Mouse (Mus musculus) left cerebral cortex, postnatal 25 days (tissue): ENCODE data around the gene Triobp. TPM values are rescaled to one million over a fixed set of nuclear protein-coding genes. Genes with fewer than 3 reads are reported as not detected.
"Not testable (repeated sequence)": the region's sequence is repeated elsewhere in the genome, so short reads cannot be mapped to it uniquely, and the experiment has no call there.

Source experiments
- DNase-seq, 2 experiments: peaks; one replicate each; pipeline ENCODE4 v3.0.0; 2022; ENCODE audit warnings: low spot score in 2 of 2, mixed read lengths in 1 of 2
- intact Hi-C: fragments of 180-260 bp; cut with DNase I; formaldehyde crosslinking; loops from one replicate; pipeline ENCODE4 v1.15.1; 2025
- total RNA-seq, 2 experiments: library from RNA; stranded (reverse); gene quantifications; 2 replicates each; pipeline ENCODE4 v1.2.3; 2021

Gene Triobp
- total RNA-seq, 2 experiments from 2014 or later: 16.4 to 16.8 TPM

DNA sequence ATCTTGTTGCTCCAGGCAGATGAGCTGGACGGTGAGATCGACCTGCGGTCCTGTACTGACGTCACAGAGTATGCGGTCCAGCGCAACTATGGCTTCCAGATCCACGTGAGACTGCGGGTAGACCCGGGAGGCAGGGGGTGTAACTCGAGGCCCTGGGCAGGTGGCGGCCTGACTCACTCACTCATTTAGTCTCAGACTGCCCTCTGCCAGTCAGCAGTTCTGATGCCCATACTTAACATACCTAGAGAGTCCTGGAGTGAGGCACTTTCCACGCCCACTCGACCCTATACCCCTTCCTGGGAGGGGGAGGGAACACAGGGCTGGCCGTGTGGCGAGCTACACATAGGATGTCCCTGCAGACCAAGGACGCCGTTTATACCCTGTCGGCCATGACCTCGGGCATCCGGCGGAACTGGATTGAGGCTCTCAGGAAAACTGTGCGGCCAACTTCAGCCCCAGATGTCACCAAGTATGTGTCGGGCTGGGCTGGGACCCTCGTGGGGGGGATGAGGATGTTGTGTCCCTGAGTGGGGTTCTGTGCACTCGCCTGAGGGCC, 43.5 kb downstream of the Triobp start:
- no peak for DNase-seq
- intact Hi-C loops: no loop called here

DNA sequence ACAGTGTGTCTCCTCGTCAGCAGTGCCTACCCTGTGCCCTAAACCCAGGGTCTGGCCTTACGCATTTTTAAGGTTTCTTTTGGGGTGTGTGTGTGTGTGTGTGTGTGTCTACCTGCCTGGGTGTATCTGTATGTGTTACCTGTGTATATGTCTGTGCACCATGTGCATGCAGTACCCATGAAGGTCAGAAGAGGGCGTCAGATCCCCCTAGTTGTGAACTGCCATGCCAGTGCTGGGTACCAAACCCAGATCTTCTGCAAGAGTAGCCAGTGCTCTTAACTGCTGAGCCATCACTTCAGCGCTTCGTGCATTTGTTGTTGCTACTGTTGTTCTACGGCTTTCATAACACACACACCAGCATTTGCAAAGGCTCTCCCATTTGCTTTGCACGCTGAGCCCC, 44.7 kb downstream of the Triobp start:
- DNase-seq: no peak
- intact Hi-C loops: no loop called here

DNA sequence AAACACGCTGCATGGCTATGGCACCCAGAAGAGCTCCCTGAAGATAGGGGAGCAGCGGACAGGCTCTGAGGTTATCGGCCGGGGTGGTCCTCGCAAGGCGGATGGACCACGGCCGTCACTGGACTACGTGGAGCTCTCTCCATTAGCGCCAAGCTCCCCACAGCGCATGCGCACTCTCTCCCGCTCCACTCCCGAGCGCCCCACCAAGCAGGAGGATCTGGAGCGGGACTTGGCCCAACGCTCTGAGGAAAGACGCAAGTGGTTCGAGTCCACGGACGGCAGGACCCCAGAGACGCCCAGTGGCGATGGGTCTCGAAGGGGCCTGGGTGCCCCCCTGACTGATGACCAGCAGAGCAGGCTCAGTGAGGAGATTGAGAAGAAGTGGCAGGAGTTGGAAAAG, 45.4 kb downstream of the Triobp start:
- intact Hi-C loops: no loop called here

DNA sequence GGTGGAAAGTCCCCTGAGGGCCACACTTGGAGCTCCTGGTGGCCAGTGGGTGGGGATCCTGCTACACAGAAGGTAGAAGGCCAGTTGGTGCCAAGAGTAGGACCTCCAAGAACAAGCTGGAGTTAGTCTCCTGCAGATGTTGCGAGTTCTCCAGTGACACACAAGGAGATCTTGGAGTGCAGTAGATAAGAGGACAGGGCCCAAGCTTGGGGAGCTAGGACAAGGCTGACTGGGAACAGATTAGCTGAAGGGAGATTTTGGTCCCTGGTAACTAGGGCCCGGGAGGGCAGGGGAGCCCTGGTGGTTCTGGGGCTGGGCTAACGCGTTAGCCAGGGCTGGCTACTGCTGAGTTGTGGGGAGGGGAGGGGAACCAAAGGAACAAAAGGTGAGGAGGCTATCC, 48.4 kb downstream of the Triobp start:
- DNase-seq: no peak
- intact Hi-C loops: no loop called here

More for the DNA sequence above, 45.4 kb downstream of the Triobp start:
- no peak for DNase-seq

DNA sequence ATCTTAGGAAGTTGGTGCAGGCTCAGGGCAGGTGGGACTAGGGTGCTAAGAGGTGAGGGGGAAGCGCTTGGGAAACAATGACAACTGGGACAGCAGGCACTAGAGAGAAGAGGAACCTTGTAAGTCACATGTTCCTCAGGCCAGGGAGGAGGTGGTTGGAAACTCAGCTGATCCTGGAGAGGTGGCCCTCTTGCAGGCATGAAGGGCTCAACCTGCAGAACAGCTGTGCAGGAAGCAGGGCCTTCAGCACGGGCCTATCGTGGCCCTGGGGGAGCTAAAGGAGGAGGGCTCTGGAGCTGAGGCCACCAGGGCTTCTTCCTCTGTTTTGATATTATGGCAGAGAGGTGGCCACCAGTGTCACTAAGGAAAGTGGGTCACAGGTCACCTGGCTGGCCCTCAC, 49.1 kb downstream of the Triobp start:
- intact Hi-C loops: no loop called here
- no peak for DNase-seq

DNA sequence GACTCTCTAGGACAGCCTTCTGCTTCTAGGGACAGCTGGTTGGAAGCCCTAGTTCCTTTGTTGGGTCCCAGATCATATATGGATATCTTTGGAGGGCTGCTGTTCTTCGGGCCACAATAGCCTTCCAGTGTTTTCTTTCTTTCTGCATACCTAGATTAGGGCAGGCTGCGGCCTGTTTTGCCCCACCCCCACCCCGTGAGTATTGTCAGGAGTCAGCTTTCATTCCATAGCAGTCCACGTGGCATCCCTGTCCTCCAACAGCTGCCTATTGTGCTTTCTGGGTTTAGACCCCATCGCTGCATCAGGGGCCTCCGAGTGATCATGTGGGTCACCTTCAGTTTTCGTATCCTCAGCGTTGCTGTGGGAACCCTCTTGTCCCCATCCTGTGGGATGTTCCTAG, 50.8 kb downstream of the Triobp start:
- intact Hi-C loops: no loop called here
- DNase-seq: no peak

DNA sequence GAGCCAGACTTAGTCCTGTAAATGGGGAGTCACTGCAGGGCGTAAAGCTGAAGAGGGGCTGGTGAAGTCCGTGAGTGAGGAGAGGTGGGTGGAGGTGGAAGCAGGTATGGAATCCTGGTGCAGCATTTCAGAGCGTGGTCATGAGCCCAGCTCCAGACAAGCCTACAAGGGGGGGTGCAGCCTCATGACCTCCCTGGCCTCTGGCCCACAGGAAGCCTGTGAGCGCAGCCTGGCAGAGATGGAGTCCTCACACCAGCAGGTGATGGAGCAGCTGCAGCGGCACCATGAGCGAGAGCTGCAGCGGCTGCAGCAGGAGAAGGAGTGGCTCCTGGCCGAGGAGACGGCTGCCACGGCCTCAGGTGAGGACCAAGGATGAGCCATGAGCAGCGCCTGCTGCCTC, 52.1 kb downstream of the Triobp start:
- DNase-seq: no peak
- intact Hi-C loops: no loop called here

DNA sequence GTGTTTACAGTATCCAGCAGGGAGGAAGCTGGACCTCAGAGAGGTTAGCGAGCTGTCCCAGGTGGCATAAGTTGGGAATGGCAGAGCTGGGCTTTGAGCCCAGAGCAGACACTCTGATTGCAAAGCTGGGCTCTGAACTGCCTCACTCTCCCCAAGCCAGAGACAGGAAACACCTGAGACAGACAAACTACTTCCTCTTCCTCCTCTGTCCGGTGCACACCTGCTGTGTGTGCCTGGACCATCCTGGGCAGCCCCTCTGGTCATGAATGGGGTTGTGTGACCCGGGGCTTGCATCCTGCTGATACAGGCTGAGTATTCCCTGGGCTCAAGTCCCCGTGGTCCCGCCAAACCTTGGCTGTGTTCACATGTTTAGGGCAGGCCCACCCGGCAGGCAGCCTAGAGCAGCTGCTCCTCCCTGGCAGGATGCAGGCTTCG, 52.9 kb downstream of the Triobp start:
- DNase-seq: no peak
- intact Hi-C loops: no loop called here

DNA sequence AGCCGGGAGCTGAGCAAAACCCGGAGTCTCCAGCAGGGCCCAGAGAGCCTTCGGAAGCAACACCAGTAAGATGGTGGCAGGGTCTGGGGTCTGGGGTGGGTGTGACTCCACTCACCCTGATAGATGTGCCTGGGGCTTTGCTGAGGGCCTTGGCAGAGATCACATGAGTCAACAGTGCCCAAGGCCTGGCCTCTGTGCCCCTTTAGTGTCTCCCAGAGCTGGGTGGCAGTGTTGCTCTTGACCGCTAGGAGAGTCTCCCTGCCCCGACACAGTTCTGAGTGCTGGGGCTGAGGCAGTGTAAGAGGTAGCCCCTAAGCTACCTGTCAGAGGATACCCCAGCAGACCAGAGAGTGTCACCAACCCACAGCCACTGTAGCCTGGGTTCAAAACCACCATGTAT, 54.0 kb downstream of the Triobp start:
- intact Hi-C loops: no loop called here

DNA sequence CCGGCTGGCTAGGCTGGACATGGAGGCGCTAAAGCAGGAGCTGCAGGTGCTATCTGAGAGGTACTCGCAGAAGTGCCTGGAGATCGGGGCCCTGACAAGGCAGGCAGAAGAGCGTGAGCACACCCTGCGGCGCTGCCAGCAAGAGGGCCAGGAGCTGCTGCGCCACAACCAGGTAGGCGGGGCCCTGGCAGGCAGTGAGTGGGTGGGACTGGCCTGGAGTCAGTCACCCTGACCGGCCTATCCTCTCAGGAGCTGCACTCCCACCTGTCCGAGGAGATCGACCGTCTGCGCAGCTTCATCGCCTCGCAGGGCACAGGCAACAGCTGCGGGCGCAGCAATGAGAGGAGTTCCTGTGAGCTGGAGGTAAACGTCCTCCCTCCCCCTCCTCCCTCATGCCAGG, 54.5 kb downstream of the Triobp start:
- no peak for DNase-seq

More for the DNA sequence above, 54.0 kb downstream of the Triobp start:
- no peak for DNase-seq

DNA sequence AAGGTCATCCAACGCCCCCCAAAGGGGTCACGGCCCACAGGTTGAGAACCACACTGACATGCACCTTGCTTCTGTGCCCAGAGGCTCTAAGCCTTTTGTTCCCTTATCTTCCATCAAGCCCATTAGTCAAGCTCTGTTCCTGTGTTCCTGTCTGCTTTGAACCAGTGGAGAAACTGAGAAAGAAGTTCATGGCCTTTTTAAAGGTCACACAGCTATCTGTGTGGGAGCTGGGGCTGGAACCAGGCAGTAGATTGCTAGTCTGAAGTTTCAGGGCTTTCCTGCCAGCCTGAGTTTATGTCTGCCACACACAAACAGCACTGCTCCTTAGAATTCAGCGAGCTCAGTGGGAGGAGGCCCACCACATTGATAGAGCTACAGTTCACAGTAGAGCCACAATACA, 55.6 kb downstream of the Triobp start:
- intact Hi-C loops: no loop called here
- DNase-seq: no peak

More for the DNA sequence above, 54.5 kb downstream of the Triobp start:
- intact Hi-C loops: no loop called here

DNA sequence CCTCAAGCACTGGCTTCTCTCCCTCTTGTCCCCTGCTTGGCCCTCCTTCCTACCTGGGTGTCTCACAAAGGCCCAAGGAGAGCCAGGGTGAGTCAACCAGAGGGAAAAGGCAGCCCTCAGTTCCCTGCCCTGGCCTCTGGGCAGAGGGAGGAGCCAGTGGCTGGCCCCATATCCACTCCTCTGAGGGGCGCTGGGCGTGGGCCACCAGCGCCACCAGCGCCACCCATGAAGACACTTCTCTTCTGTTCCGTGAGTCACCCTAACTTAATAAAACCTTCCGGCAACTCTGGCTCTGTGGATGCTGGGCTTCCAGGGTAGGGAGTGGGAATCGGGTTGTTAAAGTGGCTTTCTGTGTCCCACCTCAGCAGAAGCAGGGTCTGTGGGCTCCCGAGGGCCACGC, 58.1 kb downstream of the Triobp start:
- intact Hi-C loops: no loop called here
- DNase-seq: no peak

DNA sequence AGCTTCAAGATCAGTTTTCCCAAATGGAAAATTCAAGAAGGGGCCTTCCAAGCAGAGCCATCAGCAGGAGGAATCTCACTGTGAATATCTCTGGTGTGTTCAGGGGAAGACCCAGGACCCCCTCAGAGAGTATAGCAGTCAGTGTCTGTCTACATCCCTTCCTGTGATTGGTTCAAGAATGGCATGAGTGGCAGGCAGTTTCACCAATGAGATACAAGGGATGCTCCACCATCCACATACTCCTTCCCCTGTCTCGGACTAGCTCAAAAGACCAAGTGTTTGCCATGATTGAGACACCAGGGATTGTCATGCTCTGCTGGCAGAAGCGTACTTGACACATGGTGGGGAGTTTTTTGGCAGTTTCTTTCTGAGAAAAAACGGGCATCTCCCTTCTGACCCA, 59.1 kb downstream of the Triobp start:
- intact Hi-C loops: no loop called here
- DNase-seq: peak in 1 of 2 experiments; percentile 40

DNA sequence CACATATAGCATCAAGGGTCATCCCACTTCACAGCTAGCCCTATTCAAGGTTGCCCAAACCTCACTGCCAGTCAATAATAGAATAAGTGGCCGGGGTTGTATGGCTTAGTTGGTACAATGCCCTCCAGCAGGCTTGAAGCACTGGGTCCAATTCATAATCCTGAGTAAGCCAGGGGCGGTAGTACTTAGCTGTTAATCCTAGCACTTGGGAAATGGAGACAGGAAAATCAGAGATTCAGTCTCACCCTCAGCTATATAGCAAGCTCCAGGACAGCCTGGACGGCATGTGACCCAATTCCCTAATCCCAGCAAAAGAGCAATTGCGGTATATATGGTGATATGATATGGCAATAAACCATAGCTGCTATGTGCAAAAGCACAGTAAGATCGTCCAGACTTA, 59.5 kb downstream of the Triobp start:
- DNase-seq: no peak
- intact Hi-C loops: no loop called here

DNA sequence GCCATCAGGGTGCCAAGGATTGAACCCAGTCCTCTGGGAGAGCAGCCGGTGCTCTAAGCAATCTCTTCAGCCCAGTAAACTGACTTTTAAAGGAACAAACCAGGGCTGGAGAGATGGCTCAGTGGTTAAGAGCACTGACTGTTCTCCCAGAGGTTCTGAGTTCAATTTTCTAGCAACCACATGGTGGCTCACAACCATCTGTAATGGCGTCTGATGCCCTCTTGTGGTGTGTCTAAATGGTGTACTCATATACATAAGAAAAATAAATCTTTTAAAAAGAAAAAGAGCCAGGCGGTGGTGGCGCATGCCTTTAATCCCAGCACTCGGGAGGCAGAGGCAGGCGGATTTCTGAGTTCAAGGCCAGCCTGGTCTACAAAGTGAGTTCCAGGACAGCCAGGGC, 60.3 kb downstream of the Triobp start:
- DNase-seq, intact Hi-C loops: not testable (repeated sequence)

DNA sequence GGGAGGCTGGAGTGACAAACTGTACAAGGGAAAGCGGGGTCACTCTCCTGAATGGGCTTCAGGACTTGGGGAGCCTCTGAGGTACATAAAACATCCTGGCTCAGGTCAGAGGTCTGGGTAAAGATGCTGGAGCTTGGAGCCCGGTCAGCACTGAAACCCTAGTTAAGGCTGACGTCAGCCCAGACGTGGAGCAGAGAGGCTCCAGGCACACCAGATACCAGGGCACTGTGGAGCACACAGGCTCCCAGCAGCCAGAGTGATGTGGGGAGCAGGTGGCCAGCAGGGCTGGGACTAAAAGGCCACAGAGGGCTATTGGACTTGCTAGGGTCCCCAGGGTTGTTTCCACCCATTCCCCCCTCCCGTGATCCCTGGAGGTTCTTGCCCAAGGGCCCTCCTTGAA, 62.2 kb downstream of the Triobp start:
- no peak for DNase-seq
- intact Hi-C loops: no loop called here

DNA sequence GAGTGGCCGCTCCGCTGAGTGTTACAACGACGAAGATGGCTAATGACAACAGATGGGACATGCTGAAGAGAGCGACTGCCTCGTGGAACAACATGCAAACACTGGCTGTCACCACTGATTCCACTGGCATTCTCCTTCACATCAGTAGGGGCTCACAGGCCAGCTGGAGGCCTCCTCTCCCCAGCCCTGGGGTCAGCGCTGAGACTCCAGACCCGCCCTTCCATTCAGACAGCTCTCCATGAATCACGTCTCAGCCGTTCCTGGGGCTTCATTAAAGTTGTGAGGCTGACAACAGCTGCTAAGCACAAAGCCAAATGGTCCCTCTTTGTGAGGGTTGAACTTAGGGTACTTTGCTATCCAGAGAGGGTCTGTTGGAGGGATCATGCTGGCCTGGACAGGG, 64.0 kb downstream of the Triobp start:
- intact Hi-C loops: no loop called here
- no peak for DNase-seq

DNA sequence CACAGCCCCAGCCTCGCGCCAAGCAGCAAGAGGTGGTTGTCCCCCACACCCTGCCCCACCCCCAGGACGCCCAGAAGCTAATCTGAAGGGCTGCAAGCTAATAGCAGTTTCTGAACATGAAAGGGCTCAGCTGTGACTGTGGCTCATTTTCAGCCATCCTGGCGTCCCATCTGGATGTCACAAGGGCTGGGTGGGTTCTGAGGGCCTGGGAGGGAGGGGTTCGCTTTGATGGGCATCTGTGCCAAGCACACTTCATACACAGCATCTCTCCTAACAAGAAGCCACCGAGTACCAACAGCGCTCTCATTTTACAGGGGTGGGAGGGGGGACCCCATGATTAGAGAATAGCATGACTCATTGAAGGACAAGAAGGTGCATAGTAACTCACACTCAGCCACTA, 65.9 kb downstream of the Triobp start:
- intact Hi-C loops: no loop called here
- DNase-seq: no peak

DNA sequence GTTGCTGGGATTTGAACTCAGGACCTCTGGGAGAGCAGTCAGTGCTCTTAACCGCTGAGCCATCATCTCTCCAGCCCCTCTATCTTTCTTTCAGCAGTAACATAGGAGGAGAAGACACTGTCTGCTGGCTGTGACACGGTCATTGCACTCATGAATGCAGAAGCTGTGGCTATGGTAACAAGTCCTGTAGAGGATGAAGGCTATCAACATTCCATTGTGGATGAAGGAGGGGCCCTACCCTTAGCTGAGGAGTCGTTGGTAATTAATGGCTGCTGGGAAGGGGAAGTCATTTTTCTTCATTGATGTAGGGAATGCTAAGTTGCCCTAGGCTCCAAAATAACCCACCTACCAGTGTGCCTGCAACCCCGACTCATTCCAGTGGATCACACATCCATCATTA, 70.7 kb downstream of the Triobp start:
- intact Hi-C loops: no loop called here
- no peak for DNase-seq

DNA sequence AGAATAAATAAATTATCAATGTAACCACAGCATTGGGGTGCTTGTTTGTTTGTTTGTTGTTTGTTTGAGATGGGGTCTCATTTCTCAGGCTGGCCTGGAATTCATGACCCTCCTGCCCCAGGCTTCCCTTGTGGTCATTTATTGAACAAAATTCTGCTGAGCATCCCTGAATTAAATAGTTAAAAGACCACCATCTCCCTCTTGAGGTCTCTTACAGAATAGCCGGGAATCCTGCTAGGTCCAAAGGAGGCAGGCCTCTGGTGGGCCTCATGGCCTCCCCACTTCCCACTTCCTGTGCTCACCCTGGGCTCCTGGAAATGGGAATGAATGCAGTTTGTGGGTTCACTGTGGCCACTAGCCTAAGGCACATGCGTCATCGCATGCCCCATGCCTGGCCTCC, 71.4 kb downstream of the Triobp start:
- intact Hi-C loops: no loop called here
- DNase-seq: no peak

DNA sequence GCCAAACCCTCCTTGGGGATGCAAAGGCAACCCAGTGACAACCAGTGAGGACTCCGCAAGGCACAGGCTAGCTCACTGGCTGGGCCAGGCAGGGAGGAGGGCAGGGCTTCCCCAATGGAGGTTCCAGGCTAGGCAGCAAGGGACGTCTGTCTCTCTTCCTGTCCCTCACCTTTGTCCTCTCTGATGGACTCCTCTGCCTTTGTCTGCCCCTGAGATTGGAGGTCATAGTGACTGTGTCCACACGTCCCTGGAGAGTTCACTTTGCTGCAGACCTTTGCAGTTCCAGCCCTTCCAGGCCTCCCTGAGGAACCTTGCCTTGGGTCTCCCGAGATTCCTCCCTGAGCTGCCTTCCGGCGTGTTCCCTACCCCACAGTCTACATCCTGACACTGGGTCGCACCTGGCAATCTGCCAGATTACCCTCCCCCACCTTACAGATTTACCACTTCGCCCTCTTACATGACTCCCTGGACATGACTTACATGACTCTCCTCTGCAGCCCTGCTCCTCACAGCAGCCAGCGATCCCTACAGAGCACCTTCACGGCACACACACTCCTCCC, 75.2 kb downstream of the Triobp start:
- no peak for DNase-seq
- intact Hi-C loops: no loop called here

DNA sequence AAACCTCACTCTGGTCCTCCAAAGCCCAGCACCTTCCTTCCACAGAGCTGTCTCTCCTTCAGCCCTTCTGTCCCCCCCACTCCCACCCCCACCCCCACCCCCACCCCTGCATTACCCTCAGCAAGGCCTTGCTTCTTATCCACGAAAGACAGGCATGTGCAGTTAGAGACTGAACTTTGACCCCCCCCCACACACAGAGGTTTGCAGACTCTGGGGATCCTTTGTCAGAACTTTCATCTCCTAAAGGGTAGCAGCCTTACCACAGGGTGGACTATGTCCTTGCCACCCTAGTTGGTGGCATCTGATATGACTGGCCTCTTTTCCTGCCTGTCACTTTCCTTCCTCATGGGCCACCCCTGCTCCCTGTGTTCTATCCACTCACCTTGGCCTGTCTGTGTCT, 75.8 kb downstream of the Triobp start:
- DNase-seq: no peak
- intact Hi-C loops: no loop called here
